Mouse (Mus musculus) embryonic facial prominence, embryonic 15.5 days (tissue): Measurements from ENCODE around the gene Ptger3. TPM values are rescaled to one million over a fixed set of nuclear protein-coding genes. Genes with fewer than 3 reads are reported as not detected.

ENCODE experiments used
- ATAC-seq: fragments of 200-750 bp; cut with Nextera tagmentation; 2 replicates; pipeline ENCODE4 v1.8.0; 2017; ENCODE audit warnings: low read depth, moderate TSS enrichment; ENCODE audit not compliant: insufficient number of reproducible peaks, low FRiP score, low TSS enrichment
- H3K27ac ChIP-seq: fragments of 300-500 bp; sonication (generic); replicated peaks from 2 replicates; pipeline ENCODE4 v1.5.1; 2015; ENCODE audit warnings: mild to moderate bottlenecking, inconsistent platforms
- H3K27me3 ChIP-seq: fragments of 300-500 bp; sonication (generic); 2 replicates; pipeline ENCODE4 v1.6.1; 2015; ENCODE audit warnings: inconsistent platforms
- H3K36me3 ChIP-seq: fragments of 300-500 bp; sonication (generic); 2 replicates; pipeline ENCODE4 v1.6.1; 2015; ENCODE audit warnings: mild to moderate bottlenecking, inconsistent platforms
- H3K4me1 ChIP-seq: fragments of 300-500 bp; sonication (generic); 2 replicates; pipeline ENCODE4 v1.6.1; 2015; ENCODE audit warnings: inconsistent platforms
- H3K4me2 ChIP-seq: fragments of 300-500 bp; sonication (generic); replicated peaks from 2 replicates; pipeline ENCODE4 v1.6.1; 2015; ENCODE audit warnings: mild to moderate bottlenecking, inconsistent platforms
- H3K4me3 ChIP-seq: fragments of 300-500 bp; sonication (generic); replicated peaks from 2 replicates; pipeline ENCODE4 v1.5.1; 2015; ENCODE audit warnings: mild to moderate bottlenecking, inconsistent platforms
- H3K9ac ChIP-seq: fragments of 300-500 bp; sonication (generic); 2 replicates; pipeline ENCODE4 v1.6.1; 2015; ENCODE audit warnings: inconsistent platforms
- H3K9me3 ChIP-seq: fragments of 300-500 bp; sonication (generic); replicated peaks from 2 replicates; pipeline ENCODE4 v1.6.1; 2016; ENCODE audit warnings: inconsistent platforms
- WGBS: fragments of 180-500 bp; shearing (Covaris S2); methylation state at CpG from one replicate; pipeline ENCODE4 v1.1.7; 2015; 5-methylcytosine and 5-hydroxymethylcytosine counted together
- microRNA counts: library from miRNA; unstranded; fragments of <30 nt; microRNA quantifications from one replicate; lab custom pipeline; 2016
- microRNA-seq: library from miRNA; unstranded; fragments of <30 nt; microRNA quantifications from one replicate; pipeline ENCODE4, GENCODE M21; 2016; ENCODE audit warnings: borderline number of aligned reads
- polyA plus RNA-seq: library from polyadenylated mRNA; unstranded; fragments of >200 nt; fragmentation: Nextera tagmentation; extraction: Ambion mirVana; gene quantifications from 2 replicates; pipeline ENCODE4 v1.2.1, GENCODE M21; 2015

Gene Ptger3
- polyA plus RNA-seq, 1 experiment from 2014 or later: 14.1 TPM

DNA sequence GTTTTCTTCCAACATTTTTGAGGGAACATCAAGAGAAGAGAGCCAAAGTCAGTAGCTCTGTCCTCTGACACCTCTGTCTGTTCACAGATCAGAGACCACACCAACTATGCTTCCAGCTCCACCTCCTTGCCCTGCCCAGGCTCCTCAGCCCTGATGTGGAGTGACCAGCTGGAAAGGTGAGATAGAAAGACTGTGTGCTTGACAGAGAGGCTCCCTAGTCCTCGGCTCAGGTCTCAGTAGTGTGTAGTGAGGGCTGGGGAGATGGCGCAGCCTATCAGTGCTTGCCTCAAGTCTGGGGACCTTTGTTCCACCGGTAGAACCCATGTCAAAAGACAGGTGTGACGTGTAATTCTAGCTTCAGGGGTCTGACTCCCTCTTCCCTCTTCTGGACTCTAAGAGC, 74.9 kb downstream of the Ptger3 start:
- Histone ChIP-seq H3K4me1 (no peaks in the 10 kb centered on the region), H3K27ac (no peak overlapping the region), H3K27me3 (no peaks in the 10 kb centered on the region), H3K36me3 (no peaks in the 10 kb centered on the region), H3K4me3 (no peak overlapping the region), H3K9me3 (no peaks in the 10 kb centered on the region), H3K4me2 (no peak overlapping the region), H3K9ac (no peak overlapping the region)
- ATAC-seq: no peak
- WGBS: 71% methylated on average over 4 of the region's 4 CpGs

GRCm38 (mm10) chr3:157661622-157662021, 94.9 kb downstream of the Ptger3 start:
- H3K27ac ChIP-seq: no peak overlapping the region; the same call in 1 of the 2 replicates
- no peak overlapping the region; the same call in 1 of the 2 replicates for H3K4me2 ChIP-seq
- H3K9ac ChIP-seq: no peak overlapping the region
- no peaks in the 10 kb centered on the region for H3K36me3 ChIP-seq
- no peak overlapping the region for H3K4me3 ChIP-seq
- no peaks in the 10 kb centered on the region for H3K27me3 ChIP-seq
- 35% methylated on average over 7 of the region's 7 CpGs for WGBS
- H3K9me3 ChIP-seq: no peaks in the 10 kb centered on the region
- peak; percentile 65; the same call in 1 of the 2 replicates for ATAC-seq
- 0 out of 2 replicates have a peak, but pooled peaks cover 6% of the 10 kb centered on the region for H3K4me1 ChIP-seq

GRCm38 (mm10) chr3:157664486-157665041, 97.9 kb downstream of the Ptger3 start:
- Histone ChIP-seq H3K9me3 (no peaks in the 10 kb centered on the region), H3K9ac (no peak overlapping the region), H3K27me3 (no peaks in the 10 kb centered on the region), H3K27ac (no peak overlapping the region), H3K4me3 (no peak overlapping the region), H3K36me3 (no peaks in the 10 kb centered on the region), H3K4me1 (0 out of 2 replicates have a peak, but pooled peaks cover 6% of the 10 kb centered on the region), H3K4me2 (no peak overlapping the region)
- no peak for ATAC-seq

GRCm38 (mm10) chr3:157665471-157665870, 98.8 kb downstream of the Ptger3 start:
- Histone ChIP-seq H3K9ac (no peak overlapping the region), H3K9me3 (no peaks in the 10 kb centered on the region), H3K4me3 (no peak overlapping the region), H3K4me1 (0 out of 2 replicates have a peak, but pooled peaks cover 6% of the 10 kb centered on the region), H3K27ac (no peak overlapping the region), H3K27me3 (no peaks in the 10 kb centered on the region), H3K36me3 (no peaks in the 10 kb centered on the region), H3K4me2 (no peak overlapping the region)
- WGBS: 45% methylated on average over 1 of the region's 1 CpGs
- no peak for ATAC-seq

GRCm38 (mm10) chr3:157666142-157666541, 99.5 kb downstream of the Ptger3 start:
- no peaks in the 10 kb centered on the region for H3K27me3 ChIP-seq
- ATAC-seq: no peak
- H3K36me3 ChIP-seq: no peaks in the 10 kb centered on the region
- no peak overlapping the region for H3K9ac ChIP-seq
- 55% methylated on average over 2 of the region's 2 CpGs for WGBS
- no peak overlapping the region for H3K4me2 ChIP-seq
- H3K4me3 ChIP-seq: no peak overlapping the region
- H3K27ac ChIP-seq: no peak overlapping the region
- H3K4me1 ChIP-seq: 0 out of 2 replicates have a peak, but pooled peaks cover 6% of the 10 kb centered on the region
- H3K9me3 ChIP-seq: no peaks in the 10 kb centered on the region

GRCm38 (mm10) chr3:157686105-157686504, 119.4 kb downstream of the Ptger3 start:
- H3K36me3 ChIP-seq: no peaks in the 10 kb centered on the region
- no peak overlapping the region for H3K9ac ChIP-seq
- H3K27me3 ChIP-seq: no peaks in the 10 kb centered on the region
- H3K4me1 ChIP-seq: no peaks in the 10 kb centered on the region
- no peak overlapping the region for H3K27ac ChIP-seq
- WGBS: 72% methylated on average over 3 of the region's 3 CpGs
- no peak for ATAC-seq
- no peaks in the 10 kb centered on the region for H3K9me3 ChIP-seq
- no peak overlapping the region for H3K4me2 ChIP-seq
- no peak overlapping the region for H3K4me3 ChIP-seq

- no peak overlapping the region for H3K9ac ChIP-seq
- H3K27me3 ChIP-seq: no peaks in the 10 kb centered on the region
- no peak overlapping the region for H3K4me2 ChIP-seq
- WGBS: 57% methylated on average over 6 of the region's 6 CpGs
- H3K36me3 ChIP-seq: no peaks in the 10 kb centered on the region
- no peak overlapping the region for H3K4me3 ChIP-seq
- H3K4me1 ChIP-seq: no peaks in the 10 kb centered on the region
- H3K27ac ChIP-seq: no peak overlapping the region
- H3K9me3 ChIP-seq: no peaks in the 10 kb centered on the region
- ATAC-seq: no peak
Measured at GRCm38 (mm10) chr3:157688419-157689162, 121.9 kb downstream of the Ptger3 start.

MicroRNAs within 50 kb of the gene (microRNA counts, 519-probe panel; counts per million panel counts)
- 2,187 counts per million, percentile 48 among the panel's probes with 10 or more counts for microRNA mmu-miR-186 (lab: Ali Mortazavi, UCI)

Small RNA genes within 50 kb of the gene (microRNA-seq; reads per million reads assigned to microRNA genes)
- 344 reads per million, percentile 68 among the genes with 10 or more reads in this experiment for gene Mir186

Other genes with a start within 250 kb of the Ptger3 start
- 88.3 and 102 TPM in 2 replicates for gene Zranb2, start 32.7 kb upstream of the Ptger3 start, polyA plus RNA-seq